Mouse (Mus musculus) thymus, postnatal 14 days (tissue): ENCODE results near the gene Olfr1198.

Experiments
- DNase-seq: peaks from one replicate; pipeline ENCODE4 v3.0.0; 2021

Olfr1198 gene

DNA sequence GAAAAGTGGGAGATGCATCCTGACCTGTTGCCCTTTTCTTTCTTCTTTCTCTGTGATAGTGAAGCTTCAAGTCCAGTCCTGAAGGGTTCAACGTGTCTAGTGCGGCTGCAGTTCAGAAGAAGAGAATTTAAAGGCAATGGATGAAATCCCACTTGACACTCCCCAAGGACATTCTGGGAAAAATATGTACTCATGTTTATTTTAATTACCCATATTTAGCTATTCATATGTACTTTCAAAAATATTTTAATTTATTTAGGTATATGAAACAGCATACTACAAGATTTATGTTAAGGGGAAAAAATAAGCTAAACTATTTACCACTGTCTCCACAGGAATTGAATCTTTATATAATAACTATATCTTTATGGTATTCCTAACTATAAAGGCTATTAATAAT lies at the start of gene Olfr1198:
Olfr1198 (minus strand) TSS at position 101 of the 400 bp plus-strand sequence.
- no peak for DNase-seq

DNA sequence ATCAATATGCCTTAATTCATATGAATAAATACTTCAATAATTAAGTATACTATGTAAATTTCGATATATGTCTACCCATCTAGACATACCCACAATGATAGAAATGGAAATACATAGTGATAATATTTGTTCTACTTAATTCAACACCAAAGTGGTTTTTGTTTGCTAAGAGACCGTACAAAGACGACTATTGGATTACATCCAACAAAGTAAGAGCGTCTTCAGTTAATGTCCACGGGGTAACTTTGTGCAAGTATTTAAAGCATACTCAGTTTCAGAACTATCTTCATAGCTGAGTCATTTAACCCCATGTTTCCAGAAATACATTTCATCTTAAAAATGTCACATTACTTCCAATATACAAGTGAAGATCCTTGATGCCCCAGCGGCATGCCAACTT lies 41.6 kb upstream of the Olfr1198 start, which contains the start of gene Olfr1201:
Olfr1201 (plus strand) TSS at position 301 of the 400 bp plus-strand sequence.
- DNase-seq = no peak

DNA sequence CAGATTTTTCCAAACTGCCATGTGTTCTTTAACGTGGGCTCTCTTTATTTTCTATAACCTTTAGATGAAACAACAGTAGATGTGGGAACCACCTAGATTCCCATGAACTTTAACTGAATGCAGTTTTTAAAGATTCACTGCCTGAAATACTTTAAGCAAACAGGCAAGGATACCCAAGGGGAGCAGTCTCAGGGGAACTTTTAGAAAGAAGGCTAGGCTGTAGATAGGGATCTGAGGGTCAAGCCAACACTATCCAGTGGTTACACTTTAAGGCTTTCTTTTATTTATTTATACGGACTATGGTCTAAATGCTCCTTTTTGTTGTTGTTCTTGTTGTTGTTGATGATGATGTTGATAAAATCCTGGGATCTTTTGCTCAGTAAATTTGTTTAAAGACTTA lies 19.2 kb upstream of the Olfr1198 start, which contains the start of gene Olfr1200:
Olfr1200 (minus strand) TSS at position 101 of the 400 bp plus-strand sequence.
- no peak for DNase-seq

DNA sequence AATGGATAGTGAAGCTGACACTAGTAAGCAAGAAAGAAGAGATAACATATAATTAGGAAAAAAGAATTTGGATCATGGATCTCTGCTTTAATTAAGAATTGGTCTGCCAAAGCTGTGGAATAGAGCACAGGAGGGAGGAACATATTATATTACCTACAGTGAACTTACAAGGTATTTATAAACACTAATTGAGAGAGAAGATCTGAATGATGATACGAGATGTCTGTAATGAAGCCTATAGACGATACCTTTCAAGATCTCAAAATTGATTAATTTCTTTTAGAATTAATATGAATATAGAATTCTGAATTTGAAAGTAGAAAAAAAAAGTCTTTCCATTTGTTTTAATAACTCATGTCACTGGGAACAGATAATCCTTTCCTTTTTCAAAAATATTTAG lies 9.2 kb upstream of the Olfr1198 start, which contains the start of gene Olfr1199:
Olfr1199 (minus strand) TSS at position 101 of the 400 bp plus-strand sequence.
- DNase-seq = no peak

DNA sequence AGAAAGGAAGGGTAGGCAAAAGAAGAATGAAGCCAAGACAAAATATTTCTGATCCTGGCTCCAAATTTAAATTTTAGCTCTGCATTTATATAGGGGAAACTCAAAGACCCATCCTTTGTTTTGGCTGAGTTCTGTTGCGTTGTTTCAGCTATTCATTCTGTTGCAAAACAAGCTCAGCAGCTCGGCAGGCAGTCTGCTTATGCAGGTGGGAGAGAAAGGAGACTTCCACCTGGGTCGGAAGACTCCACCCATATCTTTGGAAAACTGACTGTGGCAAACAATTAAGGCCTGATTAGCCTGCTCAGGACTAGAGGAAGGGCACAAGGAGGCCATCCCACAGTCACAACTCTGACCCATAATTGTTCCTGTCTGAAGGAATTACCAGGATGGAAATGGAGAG lies 7.8 kb downstream of the Olfr1198 start:
- DNase-seq = no peak

DNA sequence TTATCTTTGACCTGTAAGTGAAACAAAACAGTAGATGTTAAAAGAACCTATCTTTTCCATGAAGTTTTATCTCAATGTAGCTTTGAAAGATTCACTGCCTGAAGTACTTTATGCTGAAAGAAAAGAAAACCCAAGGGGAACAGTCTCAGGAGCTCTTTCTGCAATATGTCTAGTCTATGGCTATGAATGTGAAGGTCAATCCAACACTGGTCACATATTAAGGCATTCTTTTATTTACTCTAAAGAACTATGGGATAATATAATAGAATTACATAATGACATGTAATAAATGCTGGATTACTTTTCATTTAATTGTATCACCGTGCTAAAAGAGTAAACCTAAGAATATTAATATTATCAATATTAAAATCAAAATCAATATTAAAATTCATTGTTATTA lies 18.9 kb downstream of the Olfr1198 start, which contains the start of gene Olfr1197:
Olfr1197 (minus strand) TSS at position 101 of the 400 bp plus-strand sequence.
- no peak for DNase-seq

DNA sequence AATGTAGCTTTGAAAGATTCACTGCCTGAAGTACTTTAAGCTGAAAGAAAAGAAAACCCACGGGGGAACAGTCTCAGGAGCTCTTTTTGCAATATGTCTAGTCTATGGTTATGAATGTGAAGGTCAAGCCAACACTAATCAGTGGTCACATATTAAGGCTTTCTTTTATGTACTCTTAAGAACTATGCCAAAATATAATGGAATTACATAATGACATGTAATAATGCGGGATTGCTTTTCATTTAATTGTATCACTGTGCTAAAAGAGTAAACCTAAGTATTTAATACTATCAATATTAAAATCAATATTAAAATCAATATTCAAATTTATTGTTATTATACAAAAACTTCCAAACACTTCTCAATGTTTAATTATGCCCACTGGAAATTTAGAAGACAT lies 46.7 kb downstream of the Olfr1198 start, which contains the start of gene Olfr1196:
Olfr1196 (minus strand) TSS at position 101 of the 400 bp plus-strand sequence.
- DNase-seq = no peak
